Mouse (Mus musculus): ENCODE data around the gene Ezh1. TPM values are rescaled to one million over a fixed set of nuclear protein-coding genes. Genes with fewer than 3 reads are reported as not detected.

Gene Ezh1
- polyA plus RNA-seq (2015; fragmentation: Nextera tagmentation; extraction: Ambion mirVana) = 12.1 and 13.8 TPM in 2 replicates

GRCm38 (mm10) chr11:101226065-101226701 lies at the start of gene Ezh1:
Gene Ezh1 (minus strand): TSS chr11:101226463.
- peak within 1 kb of the TSS; percentile 81 for H3K4me3 ChIP-seq
- H3K9ac ChIP-seq = peak within 1 kb of the TSS; percentile 90
- ATAC-seq = peak; percentile 94
- 1% methylated on average over 54 of the region's 56 CpGs for WGBS
- H3K4me1 ChIP-seq = peaks cover 29% of the 10 kb centered on the region
- no peaks in the 10 kb centered on the region for H3K9me3 ChIP-seq (replicated peaks)
- H3K27ac ChIP-seq = no peak within 1 kb of the TSS
- peak within 1 kb of the TSS; percentile 98 for H3K4me2 ChIP-seq
- no peaks in the 10 kb centered on the region for H3K36me3 ChIP-seq (ENCODE audit: poor library complexity, severe bottlenecking)
- peaks cover 12% of the 10 kb centered on the region; the same call in 1 of the 2 replicates for H3K27me3 ChIP-seq

DNA sequence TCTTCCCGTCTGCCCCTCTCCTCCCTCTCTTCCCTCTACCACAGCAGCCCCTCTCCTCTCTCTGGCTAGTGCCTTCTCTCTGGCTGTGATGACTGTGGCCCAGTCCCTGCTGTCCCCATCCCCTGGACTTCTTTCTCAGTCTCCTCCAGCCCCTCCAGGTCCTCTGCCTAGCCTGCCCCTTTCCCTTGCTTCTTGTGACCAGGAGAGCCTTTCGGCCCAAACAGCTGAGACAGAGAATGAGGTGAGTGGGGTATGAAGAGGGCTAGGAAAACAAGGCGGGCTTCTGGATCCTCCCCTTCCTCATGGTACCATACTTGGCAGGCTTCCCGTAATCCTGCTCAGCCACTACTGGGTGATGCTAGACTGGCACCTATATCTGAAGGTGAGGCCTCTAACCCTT lies 49.0 kb upstream of the Ezh1 start:
- Histone ChIP-seq H3K9ac (no peak overlapping the region), H3K4me2 (no peak overlapping the region), H3K4me3 (no peak overlapping the region), H3K9me3 (replicated peaks) (no peaks in the 10 kb centered on the region), H3K27ac (no peak overlapping the region), H3K4me1 (peaks cover 30% of the 10 kb centered on the region), H3K36me3 (ENCODE audit: poor library complexity, severe bottlenecking) (no peaks in the 10 kb centered on the region), H3K27me3 (peaks cover 2% of the 10 kb centered on the region)
- ATAC-seq = no peak
- WGBS = 78% methylated on average over 4 of the region's 4 CpGs

GRCm38 (mm10) chr11:101272446-101272845 lies 46.2 kb upstream of the Ezh1 start:
- ATAC-seq = no peak
- no peak overlapping the region for H3K4me3 ChIP-seq
- no peaks in the 10 kb centered on the region for H3K36me3 ChIP-seq (ENCODE audit: poor library complexity, severe bottlenecking)
- 87% methylated on average over 3 of the region's 3 CpGs for WGBS
- no peak overlapping the region for H3K27ac ChIP-seq
- no peak overlapping the region for H3K4me2 ChIP-seq
- no peaks in the 10 kb centered on the region for H3K9me3 ChIP-seq (replicated peaks)
- H3K27me3 ChIP-seq = peaks cover 9% of the 10 kb centered on the region
- peaks cover 16% of the 10 kb centered on the region for H3K4me1 ChIP-seq
- no peak overlapping the region for H3K9ac ChIP-seq

DNA sequence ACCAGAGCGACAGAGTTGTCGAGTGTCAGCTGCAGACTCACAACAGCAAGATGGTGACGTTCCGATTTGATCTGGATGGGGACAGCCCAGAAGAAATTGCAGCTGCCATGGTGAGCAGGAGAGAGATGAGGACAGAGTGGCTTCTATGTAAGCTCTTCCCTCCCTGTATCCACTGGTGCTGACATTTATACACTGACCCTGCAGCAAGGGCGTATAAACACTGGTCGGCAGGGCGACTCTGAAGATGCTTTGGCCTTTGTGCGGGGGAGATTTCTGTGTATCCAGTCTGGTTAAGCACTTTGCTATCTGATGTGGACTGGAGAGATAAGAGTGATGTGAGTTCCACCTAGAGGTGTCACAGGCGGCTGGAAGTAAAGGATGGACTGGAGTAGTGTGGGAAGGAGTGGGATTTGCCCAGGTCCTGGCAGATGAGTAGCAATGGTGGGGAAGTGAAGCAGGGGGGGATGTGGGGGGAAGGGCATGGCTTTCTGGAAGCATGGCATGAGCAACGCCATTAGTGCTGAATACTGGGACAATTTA lies 43.4 kb upstream of the Ezh1 start:
- Histone ChIP-seq H3K9ac (no peak overlapping the region), H3K4me3 (no peak overlapping the region)

DNA sequence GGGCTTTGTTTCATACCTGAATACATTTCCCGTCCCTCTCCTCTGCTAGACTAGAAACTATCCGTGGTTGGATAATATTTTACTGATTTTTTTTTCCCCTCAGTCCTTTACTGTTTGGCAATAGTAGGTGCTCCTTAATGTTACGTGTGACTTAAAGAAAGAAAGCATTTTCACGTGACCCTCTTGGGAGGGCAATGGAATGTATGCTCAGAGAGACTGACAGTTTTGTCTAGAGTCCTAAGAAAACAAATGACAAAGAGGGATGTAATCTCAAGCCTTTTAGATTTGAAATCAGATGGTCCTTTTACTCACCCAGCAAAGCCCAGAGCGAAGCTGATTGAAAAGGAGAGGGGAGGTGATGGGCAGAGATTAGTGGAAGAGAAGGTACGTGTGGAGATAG lies 39.6 kb upstream of the Ezh1 start:
- Histone ChIP-seq H3K27me3 (peaks cover 70% of the 10 kb centered on the region), H3K36me3 (ENCODE audit: poor library complexity, severe bottlenecking) (no peaks in the 10 kb centered on the region), H3K27ac (no peak overlapping the region), H3K9ac (no peak overlapping the region), H3K4me2 (no peak overlapping the region), H3K4me1 (peaks cover 28% of the 10 kb centered on the region), H3K9me3 (replicated peaks) (no peaks in the 10 kb centered on the region), H3K4me3 (no peak overlapping the region)
- WGBS = 10% methylated on average over 6 of the region's 6 CpGs
- ATAC-seq = no peak

More for the DNA sequence above, 43.4 kb upstream of the Ezh1 start:
- Histone ChIP-seq H3K4me1 (peaks cover 9% of the 10 kb centered on the region), H3K36me3 (ENCODE audit: poor library complexity, severe bottlenecking) (no peaks in the 10 kb centered on the region), H3K27me3 (peaks cover 36% of the 10 kb centered on the region), H3K27ac (no peak overlapping the region), H3K9me3 (replicated peaks) (no peaks in the 10 kb centered on the region), H3K4me2 (no peak overlapping the region)
- no peak for ATAC-seq
- whole genome bisulfite sequencing = 46% methylated on average over 10 of the region's 10 CpGs

- peak overlapping the region; percentile 35 for H3K4me3 ChIP-seq
- no peak for ATAC-seq
- peaks cover 76% of the 10 kb centered on the region for H3K27me3 ChIP-seq
- H3K9me3 ChIP-seq (replicated peaks) = no peaks in the 10 kb centered on the region
- peak overlapping the region; percentile 57 for H3K4me2 ChIP-seq
- no peak overlapping the region for H3K27ac ChIP-seq
- peak overlapping the region; percentile 46 for H3K9ac ChIP-seq
- WGBS = under 1% methylated on average over 31 of the region's 31 CpGs
- no peaks in the 10 kb centered on the region for H3K36me3 ChIP-seq (ENCODE audit: poor library complexity, severe bottlenecking)
- peaks cover 37% of the 10 kb centered on the region for H3K4me1 ChIP-seq
Measured at GRCm38 (mm10) chr11:101264954-101265471, 38.8 kb upstream of the Ezh1 start.

DNA sequence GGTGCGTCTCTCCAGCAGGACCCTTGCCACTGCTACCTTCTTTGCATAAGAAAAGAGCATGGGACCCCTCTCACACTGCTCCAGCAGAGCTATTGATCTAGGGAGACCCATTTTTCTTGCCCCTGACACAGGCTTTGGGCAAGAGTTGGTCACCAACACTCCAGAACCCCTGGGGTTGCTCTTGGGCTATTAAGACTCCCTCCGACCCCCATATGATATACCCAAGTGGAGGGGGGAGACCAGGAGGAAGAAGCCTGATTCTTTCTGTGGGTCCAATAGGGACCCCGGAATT lies 37.7 kb upstream of the Ezh1 start:
- no peaks in the 10 kb centered on the region for H3K9me3 ChIP-seq (replicated peaks)
- H3K4me1 ChIP-seq = peaks cover 46% of the 10 kb centered on the region
- H3K4me2 ChIP-seq = no peak overlapping the region
- no peak overlapping the region for H3K27ac ChIP-seq
- H3K27me3 ChIP-seq = peaks cover 79% of the 10 kb centered on the region
- WGBS = 10% methylated on average over 3 of the region's 3 CpGs
- H3K4me3 ChIP-seq = 0 out of 2 replicates have a peak overlapping the region, but pooled peaks have one; percentile 0
- peaks cover 4% of the 10 kb centered on the region for H3K36me3 ChIP-seq (ENCODE audit: poor library complexity, severe bottlenecking)
- H3K9ac ChIP-seq = no peak overlapping the region
- ATAC-seq = no peak

DNA sequence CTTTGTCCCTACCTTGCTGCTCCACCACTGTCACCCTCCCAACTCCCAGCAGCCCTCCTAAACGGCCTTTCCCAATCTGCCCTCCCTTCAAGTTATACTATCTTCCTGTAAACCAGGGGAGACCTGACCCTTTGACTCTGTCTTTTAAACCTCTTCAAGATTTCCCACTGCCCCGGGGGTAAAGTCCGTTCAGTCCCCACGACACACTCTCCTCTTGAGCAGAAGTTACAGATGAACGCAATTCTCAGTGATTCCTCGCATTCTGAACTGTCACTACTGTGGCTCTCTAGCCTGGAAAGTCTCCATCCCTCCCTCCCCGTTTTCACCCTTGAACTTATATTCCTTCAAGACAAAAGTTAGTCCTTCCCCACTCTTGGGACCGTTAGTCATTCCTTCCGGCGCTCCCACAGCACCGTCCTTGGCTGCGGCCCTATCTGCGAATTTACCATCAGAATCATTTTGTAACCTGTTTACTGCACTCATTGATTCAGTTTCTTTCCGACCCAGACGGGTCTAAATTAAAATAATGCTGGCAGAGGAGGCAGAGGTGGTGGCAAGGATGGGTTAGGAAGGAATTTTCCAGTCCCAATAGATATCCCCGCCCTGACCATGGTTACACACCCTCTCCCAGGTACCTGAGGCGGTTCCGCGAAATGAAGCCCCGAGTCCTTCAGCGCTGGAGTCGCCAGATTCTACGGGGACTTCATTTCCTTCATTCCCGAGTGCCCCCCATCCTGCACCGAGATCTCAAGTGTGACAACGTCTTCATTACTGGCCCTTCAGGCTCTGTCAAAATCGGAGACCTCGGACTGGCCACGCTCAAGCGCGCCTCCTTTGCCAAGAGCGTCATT lies 37.1 kb upstream of the Ezh1 start:
- Histone ChIP-seq H3K9ac (no peak overlapping the region), H3K4me2 (no peak overlapping the region), H3K9me3 (replicated peaks) (no peaks in the 10 kb centered on the region), H3K27ac (no peak overlapping the region), H3K4me1 (peaks cover 46% of the 10 kb centered on the region), H3K36me3 (ENCODE audit: poor library complexity, severe bottlenecking) (peaks cover 9% of the 10 kb centered on the region), H3K27me3 (peaks cover 76% of the 10 kb centered on the region), H3K4me3 (0 out of 2 replicates have a peak overlapping the region, but pooled peaks have one; percentile 0)
- WGBS = 2% methylated on average over 32 of the region's 32 CpGs
- ATAC-seq = no peak

DNA sequence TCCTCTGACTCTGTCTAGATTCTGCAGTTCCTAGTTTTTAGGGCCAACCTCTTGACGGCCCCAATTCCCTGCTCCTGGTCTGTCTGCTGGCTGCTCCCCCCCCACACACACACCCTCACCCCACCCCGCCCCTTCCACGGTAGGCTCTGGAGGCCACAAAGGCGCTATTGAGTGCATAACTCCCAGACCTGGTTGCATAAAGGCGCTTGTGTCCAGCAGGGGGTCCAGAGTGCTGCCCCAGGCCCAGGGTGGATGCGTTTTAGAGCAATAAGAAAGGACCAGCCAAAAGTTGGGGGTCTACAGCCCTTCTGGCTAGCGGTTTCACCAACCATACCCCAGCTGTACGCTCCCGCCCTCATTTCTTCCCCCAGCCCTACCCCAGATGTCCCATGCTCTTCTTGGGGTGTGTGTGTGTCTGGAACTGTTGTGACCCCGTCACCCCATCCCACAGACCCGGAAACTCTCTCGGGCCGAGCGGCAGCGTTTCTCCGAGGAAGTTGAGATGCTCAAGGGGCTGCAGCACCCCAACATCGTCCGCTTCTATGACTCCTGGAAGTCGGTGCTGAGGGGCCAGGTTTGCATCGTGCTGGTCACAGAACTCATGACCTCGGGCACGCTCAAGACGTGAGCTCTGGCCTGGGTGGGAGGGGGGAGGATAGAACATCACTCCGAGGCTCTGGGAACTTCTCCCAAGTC lies 36.2 kb upstream of the Ezh1 start:
- peak overlapping the region; percentile 6; the same call in 1 of the 2 replicates for H3K4me3 ChIP-seq
- no peak overlapping the region for H3K9ac ChIP-seq
- H3K9me3 ChIP-seq (replicated peaks) = no peaks in the 10 kb centered on the region
- H3K36me3 ChIP-seq (ENCODE audit: poor library complexity, severe bottlenecking) = peaks cover 19% of the 10 kb centered on the region
- WGBS = 2% methylated on average over 24 of the region's 24 CpGs
- H3K4me2 ChIP-seq = peak overlapping the region; percentile 32; the same call in 1 of the 2 replicates
- H3K4me1 ChIP-seq = peaks cover 46% of the 10 kb centered on the region
- ATAC-seq = no peak
- peaks cover 70% of the 10 kb centered on the region for H3K27me3 ChIP-seq
- H3K27ac ChIP-seq = no peak overlapping the region

GRCm38 (mm10) chr11:101260826-101261380 lies 34.6 kb upstream of the Ezh1 start:
- Histone ChIP-seq H3K36me3 (ENCODE audit: poor library complexity, severe bottlenecking) (peaks cover 22% of the 10 kb centered on the region), H3K9ac (peak overlapping the region; percentile 71), H3K27ac (no peak overlapping the region), H3K4me1 (peaks cover 46% of the 10 kb centered on the region), H3K27me3 (peaks cover 56% of the 10 kb centered on the region), H3K9me3 (replicated peaks) (no peaks in the 10 kb centered on the region), H3K4me3 (peak overlapping the region; percentile 44), H3K4me2 (peak overlapping the region; percentile 89)
- no peak; the same call in 1 of the 2 replicates for ATAC-seq
- under 1% methylated on average over 30 of the region's 30 CpGs for WGBS

GRCm38 (mm10) chr11:101259948-101260825 lies 33.9 kb upstream of the Ezh1 start, which contains the start of gene Wnk4:
Gene Wnk4 (plus strand): TSS chr11:101260567.
- no peaks in the 10 kb centered on the region for H3K9me3 ChIP-seq (replicated peaks)
- peak within 1 kb of the TSS; percentile 71 for H3K9ac ChIP-seq
- peak within 1 kb of the TSS; percentile 44 for H3K4me3 ChIP-seq
- peak; percentile 77 for ATAC-seq
- H3K36me3 ChIP-seq (ENCODE audit: poor library complexity, severe bottlenecking) = peaks cover 23% of the 10 kb centered on the region
- no peak within 1 kb of the TSS for H3K27ac ChIP-seq
- H3K4me2 ChIP-seq = peak within 1 kb of the TSS; percentile 89
- WGBS = under 1% methylated on average over 24 of the region's 43 CpGs
- H3K27me3 ChIP-seq = peaks cover 49% of the 10 kb centered on the region
- peaks cover 43% of the 10 kb centered on the region for H3K4me1 ChIP-seq

Data from forebrain, embryonic 13.5 days (tissue).